Mouse (Mus musculus): ENCODE measurements around the gene Slc27a3. TPM values are rescaled to one million over a fixed set of nuclear protein-coding genes. Genes with fewer than 3 reads are reported as not detected.

The Slc27a3 gene
- 10.2 and 11.0 TPM in 2 replicates for polyA plus RNA-seq (2014; fragmentation: Nextera tagmentation; extraction: Ambion mirVana)

GRCm38 (mm10) chr3:90389511-90390490 is at the start of gene Slc27a3:
Gene Slc27a3, minus strand, starts transcription at chr3:90389938.
- Histone ChIP-seq H3K9ac (ENCODE audit: low read length) (peak within 1 kb of the TSS; percentile 72), H3K9me3 (ENCODE audit: control insufficient read depth, low read length) (no peaks in the 10 kb centered on the region), H3K27me3 (replicated peaks; ENCODE audit: control insufficient read depth, insufficient read depth, low read length) (no peaks in the 10 kb centered on the region), H3K4me3 (ENCODE audit: low read depth, low read length) (peak within 1 kb of the TSS; percentile 65), H3K4me2 (ENCODE audit: low read length) (peak within 1 kb of the TSS; percentile 98), H3K27ac (ENCODE audit: low read depth) (peak within 1 kb of the TSS; percentile 69), H3K4me1 (replicated peaks; ENCODE audit: control insufficient read depth, insufficient read depth, low read length) (peaks cover 24% of the 10 kb centered on the region), H3K36me3 (ENCODE audit: control insufficient read depth, insufficient read depth, low read length) (peaks cover 54% of the 10 kb centered on the region)
- peak; percentile 81 for DNase-seq (ENCODE audit: low spot score)
- 2% methylated on average over 54 of the region's 55 CpGs for WGBS
- peak; percentile 59 for ATAC-seq (replicated peaks; ENCODE audit: low FRiP score, low TSS enrichment, low read depth)

GRCm38 (mm10) chr3:90437131-90437530 is 47.4 kb upstream of the Slc27a3 start:
- Histone ChIP-seq H3K9ac (ENCODE audit: low read length) (no peak overlapping the region), H3K36me3 (ENCODE audit: control insufficient read depth, insufficient read depth, low read length) (no peaks in the 10 kb centered on the region), H3K9me3 (ENCODE audit: control insufficient read depth, low read length) (no peaks in the 10 kb centered on the region), H3K4me2 (ENCODE audit: low read length) (no peak overlapping the region), H3K4me1 (replicated peaks; ENCODE audit: control insufficient read depth, insufficient read depth, low read length) (peaks cover 9% of the 10 kb centered on the region), H3K27ac (ENCODE audit: low read depth) (no peak overlapping the region), H3K4me3 (ENCODE audit: low read depth, low read length) (no peak overlapping the region), H3K27me3 (replicated peaks; ENCODE audit: control insufficient read depth, insufficient read depth, low read length) (no peaks in the 10 kb centered on the region)
- no peak for ATAC-seq (replicated peaks; ENCODE audit: low FRiP score, low TSS enrichment, low read depth)
- 66% methylated on average over 4 of the region's 4 CpGs for WGBS
- no peak for DNase-seq (ENCODE audit: low spot score)

- 58% methylated on average over 11 of the region's 11 CpGs for WGBS
- DNase-seq (ENCODE audit: low spot score) (no peak), ATAC-seq (replicated peaks; ENCODE audit: low FRiP score, low TSS enrichment, low read depth) (no peak)
- Histone ChIP-seq H3K27ac (ENCODE audit: low read depth) (peak overlapping the region; percentile 97; the same call in 1 of the 2 replicates), H3K4me2 (ENCODE audit: low read length) (peak overlapping the region; percentile 92), H3K9ac (ENCODE audit: low read length) (peak overlapping the region; percentile 41), H3K36me3 (ENCODE audit: control insufficient read depth, insufficient read depth, low read length) (0 out of 2 replicates have a peak, but pooled peaks cover 7% of the 10 kb centered on the region), H3K9me3 (ENCODE audit: control insufficient read depth, low read length) (no peaks in the 10 kb centered on the region), H3K4me1 (replicated peaks; ENCODE audit: control insufficient read depth, insufficient read depth, low read length) (peaks cover 27% of the 10 kb centered on the region), H3K27me3 (replicated peaks; ENCODE audit: control insufficient read depth, insufficient read depth, low read length) (no peaks in the 10 kb centered on the region), H3K4me3 (ENCODE audit: low read depth, low read length) (peak overlapping the region; percentile 89)
These were observed 44.5 kb upstream of the Slc27a3 start for GRCm38 (mm10) chr3:90434073-90434730.

- peak within 1 kb of the TSS; percentile 89 for H3K4me3 ChIP-seq (ENCODE audit: low read depth, low read length)
- 1% methylated on average over 52 of the region's 52 CpGs for WGBS
- H3K27ac ChIP-seq (ENCODE audit: low read depth), result peak within 1 kb of the TSS; percentile 97
- no peaks in the 10 kb centered on the region for H3K9me3 ChIP-seq (ENCODE audit: control insufficient read depth, low read length)
- H3K4me1 ChIP-seq (replicated peaks; ENCODE audit: control insufficient read depth, insufficient read depth, low read length), result peaks cover 27% of the 10 kb centered on the region
- DNase-seq (ENCODE audit: low spot score) (peak; percentile 99), ATAC-seq (replicated peaks; ENCODE audit: low FRiP score, low TSS enrichment, low read depth) (peak; percentile 100)
- H3K4me2 ChIP-seq (ENCODE audit: low read length), result peak within 1 kb of the TSS; percentile 92
- peak within 1 kb of the TSS; percentile 94 for H3K9ac ChIP-seq (ENCODE audit: low read length)
- 0 out of 2 replicates have a peak, but pooled peaks cover 11% of the 10 kb centered on the region for H3K36me3 ChIP-seq (ENCODE audit: control insufficient read depth, insufficient read depth, low read length)
- no peaks in the 10 kb centered on the region for H3K27me3 ChIP-seq (replicated peaks; ENCODE audit: control insufficient read depth, insufficient read depth, low read length)
These were observed 43.8 kb upstream of the Slc27a3 start, which contains the start of gene Ints3 for GRCm38 (mm10) chr3:90433381-90434020. Gene Ints3, minus strand, starts transcription at chr3:90433622.

- DNase-seq (ENCODE audit: low spot score), result no peak
- peak; percentile 17 for ATAC-seq (replicated peaks; ENCODE audit: low FRiP score, low TSS enrichment, low read depth)
- Histone ChIP-seq H3K4me3 (ENCODE audit: low read depth, low read length) (peak overlapping the region; percentile 89), H3K36me3 (ENCODE audit: control insufficient read depth, insufficient read depth, low read length) (0 out of 2 replicates have a peak, but pooled peaks cover 11% of the 10 kb centered on the region), H3K4me2 (ENCODE audit: low read length) (peak overlapping the region; percentile 92), H3K27me3 (replicated peaks; ENCODE audit: control insufficient read depth, insufficient read depth, low read length) (no peaks in the 10 kb centered on the region), H3K9ac (ENCODE audit: low read length) (peak overlapping the region; percentile 94), H3K9me3 (ENCODE audit: control insufficient read depth, low read length) (no peaks in the 10 kb centered on the region), H3K4me1 (replicated peaks; ENCODE audit: control insufficient read depth, insufficient read depth, low read length) (peaks cover 27% of the 10 kb centered on the region), H3K27ac (ENCODE audit: low read depth) (peak overlapping the region; percentile 97)
- WGBS, result under 1% methylated on average over 12 of the region's 12 CpGs
These were observed 43.1 kb upstream of the Slc27a3 start for GRCm38 (mm10) chr3:90432811-90433219.

GRCm38 (mm10) chr3:90432348-90432747 is 42.6 kb upstream of the Slc27a3 start:
- ATAC-seq (replicated peaks; ENCODE audit: low FRiP score, low TSS enrichment, low read depth) (no peak), DNase-seq (ENCODE audit: low spot score) (no peak)
- Histone ChIP-seq H3K9ac (ENCODE audit: low read length) (peak overlapping the region; percentile 94), H3K36me3 (ENCODE audit: control insufficient read depth, insufficient read depth, low read length) (0 out of 2 replicates have a peak, but pooled peaks cover 11% of the 10 kb centered on the region), H3K27me3 (replicated peaks; ENCODE audit: control insufficient read depth, insufficient read depth, low read length) (no peaks in the 10 kb centered on the region), H3K4me3 (ENCODE audit: low read depth, low read length) (peak overlapping the region; percentile 89), H3K4me2 (ENCODE audit: low read length) (peak overlapping the region; percentile 92), H3K27ac (ENCODE audit: low read depth) (no peak overlapping the region), H3K4me1 (replicated peaks; ENCODE audit: control insufficient read depth, insufficient read depth, low read length) (peaks cover 27% of the 10 kb centered on the region), H3K9me3 (ENCODE audit: control insufficient read depth, low read length) (no peaks in the 10 kb centered on the region)
- 16% methylated on average over 2 of the region's 2 CpGs for WGBS

GRCm38 (mm10) chr3:90429576-90429975 is 39.8 kb upstream of the Slc27a3 start:
- H3K36me3 ChIP-seq (ENCODE audit: control insufficient read depth, insufficient read depth, low read length), result 0 out of 2 replicates have a peak, but pooled peaks cover 11% of the 10 kb centered on the region
- H3K4me2 ChIP-seq (ENCODE audit: low read length), result no peak overlapping the region
- DNase-seq (ENCODE audit: low spot score) (no peak), ATAC-seq (replicated peaks; ENCODE audit: low FRiP score, low TSS enrichment, low read depth) (no peak)
- H3K4me1 ChIP-seq (replicated peaks; ENCODE audit: control insufficient read depth, insufficient read depth, low read length), result peaks cover 27% of the 10 kb centered on the region
- H3K27ac ChIP-seq (ENCODE audit: low read depth), result no peak overlapping the region
- no peak overlapping the region for H3K9ac ChIP-seq (ENCODE audit: low read length)
- no peak overlapping the region for H3K4me3 ChIP-seq (ENCODE audit: low read depth, low read length)
- H3K27me3 ChIP-seq (replicated peaks; ENCODE audit: control insufficient read depth, insufficient read depth, low read length), result no peaks in the 10 kb centered on the region
- 82% methylated on average over 3 of the region's 3 CpGs for WGBS
- H3K9me3 ChIP-seq (ENCODE audit: control insufficient read depth, low read length), result no peaks in the 10 kb centered on the region

GRCm38 (mm10) chr3:90428186-90428585 is 38.4 kb upstream of the Slc27a3 start:
- Histone ChIP-seq H3K4me1 (replicated peaks; ENCODE audit: control insufficient read depth, insufficient read depth, low read length) (peaks cover 21% of the 10 kb centered on the region), H3K4me2 (ENCODE audit: low read length) (no peak overlapping the region), H3K9me3 (ENCODE audit: control insufficient read depth, low read length) (no peaks in the 10 kb centered on the region), H3K4me3 (ENCODE audit: low read depth, low read length) (no peak overlapping the region), H3K27me3 (replicated peaks; ENCODE audit: control insufficient read depth, insufficient read depth, low read length) (no peaks in the 10 kb centered on the region), H3K27ac (ENCODE audit: low read depth) (no peak overlapping the region), H3K9ac (ENCODE audit: low read length) (no peak overlapping the region), H3K36me3 (ENCODE audit: control insufficient read depth, insufficient read depth, low read length) (peaks cover 23% of the 10 kb centered on the region)
- WGBS, result 61% methylated on average over 6 of the region's 6 CpGs
- DNase-seq (ENCODE audit: low spot score), result no peak
- no peak for ATAC-seq (replicated peaks; ENCODE audit: low FRiP score, low TSS enrichment, low read depth)

Measured in intestine, embryonic 14.5 days (tissue).